Mouse (Mus musculus) neural tube, embryonic 10.5 days (tissue): ENCODE data around the gene Ctbs.
A peak's percentile ranks its signal among the peaks of the same experiment; 100 is the strongest.

Experiments
- DNase-seq: peaks from one replicate; pipeline ENCODE4 v3.0.0-alpha.2; 2017; ENCODE audit warnings: low spot score; ENCODE audit errors: extremely low spot score

Ctbs gene

DNA sequence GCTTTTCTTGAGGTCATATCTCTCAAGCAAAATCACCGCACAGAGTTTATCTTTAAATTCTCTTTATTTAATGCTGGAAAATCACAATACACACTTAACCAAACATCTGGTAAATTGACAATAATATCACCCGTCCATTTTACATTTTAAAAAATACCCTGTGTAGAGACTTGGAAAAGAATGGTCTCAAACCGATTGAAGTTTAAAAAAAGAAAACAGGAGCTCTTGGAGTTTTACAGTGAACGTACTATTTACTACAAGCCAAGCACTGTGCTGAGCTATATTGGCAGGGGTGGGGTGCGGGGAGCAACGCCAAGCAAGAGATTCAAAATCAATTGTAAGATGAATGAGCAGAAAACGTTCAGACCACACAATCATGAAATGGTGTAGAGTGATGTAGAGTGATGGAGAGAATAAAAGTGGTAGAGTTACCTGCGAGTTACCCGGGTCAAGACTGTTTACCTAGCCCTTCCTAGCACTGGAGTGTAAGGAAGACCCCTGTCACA is at the start of gene Ctbs:
Gene Ctbs, plus strand, starts transcription at position 51 of the 506 bp plus-strand sequence.
- no peak for DNase-seq

DNA sequence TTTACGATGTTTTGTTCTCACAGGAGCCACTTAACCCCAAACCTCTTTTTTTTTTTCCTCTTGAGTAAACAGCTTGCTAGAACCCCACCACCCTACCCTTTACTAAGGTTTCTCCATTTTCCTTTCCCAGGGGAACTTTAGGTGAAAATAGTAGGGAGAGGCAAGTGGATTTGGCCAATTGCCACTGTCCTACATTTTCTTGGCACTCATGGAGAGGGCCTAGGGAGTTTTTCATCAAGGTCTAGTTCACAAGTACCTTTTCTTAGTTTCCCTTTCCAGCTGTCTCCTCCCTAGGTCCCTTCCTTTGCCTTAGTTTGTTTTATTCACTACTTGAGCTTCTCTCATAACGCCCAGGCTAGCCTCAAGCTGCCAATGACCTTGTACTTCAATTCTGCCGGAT is 45.8 kb upstream of the Ctbs start:
- no peak for DNase-seq

DNA sequence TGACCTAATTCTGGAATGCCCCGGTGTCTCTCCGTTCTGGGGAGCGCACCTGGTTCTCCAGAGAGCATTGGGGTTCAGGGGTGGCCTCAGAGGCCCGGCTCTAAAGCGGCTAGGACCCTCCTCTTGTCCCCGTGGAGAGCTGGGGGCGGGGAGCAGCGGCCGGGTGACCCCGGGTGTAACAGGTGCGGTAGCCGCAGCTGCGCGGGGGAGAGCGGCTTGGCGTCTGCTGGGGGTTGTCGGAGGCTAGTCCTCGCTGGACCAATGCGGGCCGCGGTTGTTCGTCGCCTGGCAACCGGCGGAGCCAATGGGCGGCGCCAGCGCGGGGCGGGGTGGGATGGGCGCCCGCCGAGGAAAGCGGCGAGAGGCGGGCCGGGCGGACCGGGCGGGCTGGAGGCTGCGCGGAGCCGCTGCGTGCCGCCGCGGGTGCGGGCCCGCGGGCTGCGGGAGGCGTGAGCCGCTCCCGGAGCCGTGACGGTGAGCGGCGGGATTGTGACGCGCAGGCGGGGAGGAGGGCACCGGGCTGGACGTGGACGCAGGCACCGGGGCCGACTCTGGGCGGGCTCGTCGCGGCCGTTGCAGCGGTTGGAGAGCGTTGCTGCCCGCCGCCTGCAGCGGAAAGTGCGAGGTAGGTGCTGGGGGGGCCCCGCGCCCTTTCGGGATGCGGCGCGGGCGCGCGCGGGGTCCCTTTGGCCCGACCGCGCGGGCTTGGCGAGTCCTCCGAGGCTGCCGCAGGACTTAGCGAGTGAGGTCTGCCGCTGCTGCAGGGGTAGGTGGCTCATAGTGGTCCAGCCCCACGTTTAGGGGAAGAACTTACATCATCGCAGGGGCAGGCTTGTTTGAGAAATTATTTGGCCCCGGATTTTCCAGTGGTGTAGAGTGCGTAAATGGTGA is 45.0 kb upstream of the Ctbs start, which contains the start of gene Ssx2ip:
Gene Ssx2ip, plus strand, starts transcription at position 332 of the 891 bp plus-strand sequence.
- peak; percentile 100 for DNase-seq

DNA sequence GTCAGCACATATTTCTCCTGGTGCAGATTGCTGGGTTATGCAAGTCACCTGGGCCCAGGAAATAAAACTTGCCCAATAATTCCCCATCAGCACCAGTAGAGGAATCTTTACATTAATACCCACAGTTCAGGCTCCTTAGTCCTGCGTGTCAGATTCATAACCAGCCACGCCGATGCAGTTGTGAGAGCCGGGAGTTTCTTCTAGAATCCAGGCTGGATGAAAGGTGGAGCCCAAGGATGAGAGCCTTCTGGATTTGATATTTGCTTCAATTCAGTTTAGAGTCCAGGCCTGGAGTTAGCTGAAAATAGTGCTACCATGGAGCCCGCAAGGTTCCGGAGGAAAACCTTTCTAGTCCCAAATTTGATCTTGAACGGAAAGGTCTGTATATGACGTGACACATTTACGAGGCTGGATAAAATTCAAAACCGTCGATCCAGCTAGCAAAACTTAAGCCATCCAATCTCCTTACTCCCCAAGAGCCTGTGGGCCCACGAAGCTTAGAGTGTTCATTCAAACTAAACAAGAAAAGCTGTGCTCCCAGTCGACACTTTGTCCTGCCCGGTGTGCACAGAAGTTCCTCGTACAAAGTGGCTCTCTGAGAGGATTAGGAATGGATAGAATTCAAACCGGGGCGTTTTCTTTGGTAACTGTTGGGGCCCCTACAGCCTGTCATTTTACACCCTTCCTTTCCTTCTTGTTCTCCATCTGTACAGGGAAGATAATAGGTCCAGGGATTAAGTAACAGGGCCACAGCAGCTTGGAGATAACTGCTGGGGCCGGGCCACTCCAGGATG is 44.2 kb upstream of the Ctbs start:
- no peak for DNase-seq

DNA sequence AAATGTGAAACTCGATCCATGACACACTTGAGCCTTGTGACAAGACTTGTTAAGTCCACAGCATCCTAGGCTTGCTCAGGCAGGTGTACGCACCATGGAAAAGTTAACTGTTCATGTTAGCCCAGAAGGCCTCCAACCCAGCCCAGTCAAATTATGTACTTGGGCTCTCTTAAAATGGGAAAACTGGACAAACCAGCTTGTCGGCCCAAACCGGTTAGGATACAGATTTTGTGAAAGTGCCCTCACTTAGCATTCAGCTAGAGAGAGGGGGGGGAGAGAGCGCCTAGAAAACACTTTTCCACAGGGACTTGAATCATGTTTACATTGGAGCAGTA is 43.6 kb upstream of the Ctbs start:
- DNase-seq: no peak

DNA sequence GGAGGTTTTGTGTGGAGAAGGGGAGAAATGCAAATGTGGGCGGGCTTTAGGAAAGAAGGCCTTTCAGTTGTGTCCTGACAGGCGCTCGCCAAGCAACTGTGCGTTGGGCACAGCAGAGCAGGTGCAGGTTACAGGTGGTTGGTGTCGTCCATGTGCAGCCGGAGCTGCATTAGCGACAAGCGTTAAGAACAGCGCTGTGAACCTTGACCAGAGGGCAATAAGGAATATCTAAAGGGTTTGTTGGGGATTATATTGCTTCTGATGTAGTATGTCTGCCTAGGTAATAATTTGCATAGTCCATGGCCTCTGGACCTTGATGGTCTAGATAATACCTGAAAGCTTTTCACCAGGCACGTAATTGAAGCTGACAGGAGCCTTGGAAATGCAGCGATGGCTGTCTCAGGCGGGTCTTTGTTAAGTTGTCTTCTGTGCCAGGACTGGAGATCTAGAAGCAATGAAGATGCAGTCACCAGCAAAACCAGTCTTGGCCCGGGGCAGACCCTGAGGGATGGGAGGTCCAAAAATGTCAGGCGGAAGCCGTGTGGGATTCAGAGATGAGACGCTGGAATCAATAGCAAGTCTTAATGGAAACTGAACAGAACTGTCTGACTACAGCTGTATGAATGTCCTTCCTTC is 42.4 kb upstream of the Ctbs start:
- no peak for DNase-seq

DNA sequence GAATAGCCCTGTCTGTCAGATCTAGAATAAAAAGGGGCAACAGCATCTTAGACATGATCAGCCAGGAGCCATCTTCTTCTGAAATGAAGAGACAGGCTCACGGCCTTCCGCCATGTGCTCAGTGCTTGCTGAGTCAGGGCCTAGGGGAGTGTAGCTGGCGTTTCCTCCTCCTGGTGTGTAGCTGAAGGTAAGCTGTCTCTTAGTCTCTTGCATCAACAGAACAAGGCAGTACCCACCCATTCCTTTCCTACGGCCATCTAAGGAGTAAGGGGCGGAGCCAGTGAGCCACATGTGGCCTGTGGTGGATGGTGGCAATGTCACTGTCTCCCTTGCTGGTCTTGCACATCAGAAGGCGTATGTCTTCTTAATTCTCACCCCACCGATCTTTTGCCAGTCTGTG is 39.5 kb upstream of the Ctbs start:
- DNase-seq: no peak

DNA sequence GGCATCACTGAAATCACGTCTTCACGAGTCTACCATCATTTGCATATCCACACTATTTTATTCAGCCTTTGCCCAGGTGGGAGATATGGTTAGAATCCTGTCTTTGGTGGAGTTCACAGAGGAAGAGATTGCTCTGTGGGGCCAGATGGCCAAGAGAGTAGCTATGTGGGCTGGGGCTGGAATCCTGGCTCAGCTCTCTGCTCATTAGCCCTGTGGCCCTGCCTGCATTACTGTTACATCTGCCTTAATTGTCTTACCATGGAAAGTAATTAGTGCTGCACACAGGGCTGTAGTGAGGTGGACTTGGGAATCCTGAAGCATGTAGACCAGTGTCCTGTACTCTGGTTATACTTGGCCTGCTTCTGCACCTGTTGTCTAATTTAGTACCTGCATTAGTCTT is 37.6 kb upstream of the Ctbs start:
- no peak for DNase-seq

DNA sequence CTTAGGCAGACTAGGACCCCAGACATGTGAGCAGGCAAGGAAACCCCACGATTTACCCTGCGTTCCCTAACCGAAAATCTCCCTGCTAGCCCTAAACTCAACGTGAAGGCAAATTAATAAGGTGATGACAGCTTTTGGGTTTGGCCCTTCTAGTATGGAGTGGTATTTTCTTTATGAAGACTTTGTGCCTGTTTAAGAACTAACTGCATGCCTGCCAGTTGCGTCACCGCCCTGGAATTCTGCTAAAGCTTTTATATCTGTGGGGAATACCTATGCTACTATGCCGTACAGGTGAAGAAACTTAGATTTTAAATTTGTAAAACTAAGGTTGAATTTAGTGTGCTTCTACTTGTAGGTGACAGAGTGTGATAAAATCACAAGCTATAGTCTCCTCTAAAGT is 37.1 kb upstream of the Ctbs start:
- no peak for DNase-seq

DNA sequence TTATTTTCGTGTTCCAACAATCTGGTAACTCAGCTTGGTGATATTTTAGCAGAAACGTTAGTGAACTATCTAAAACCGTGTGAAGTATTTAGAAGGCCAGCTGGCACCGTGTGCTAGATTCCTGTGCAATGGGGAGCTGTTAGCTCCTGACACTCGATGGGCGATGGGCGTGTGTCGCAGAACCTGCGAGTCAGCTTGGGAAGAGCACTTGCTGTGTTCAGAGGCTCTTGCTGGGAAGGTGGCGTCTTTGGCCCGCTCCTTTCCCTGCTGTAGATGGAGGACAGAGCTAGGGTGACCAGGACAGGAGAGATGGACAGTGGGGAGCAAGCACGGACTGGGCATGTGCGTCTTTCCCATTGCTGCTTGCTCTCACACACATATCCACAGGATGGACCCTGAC is 36.6 kb upstream of the Ctbs start:
- no peak for DNase-seq

DNA sequence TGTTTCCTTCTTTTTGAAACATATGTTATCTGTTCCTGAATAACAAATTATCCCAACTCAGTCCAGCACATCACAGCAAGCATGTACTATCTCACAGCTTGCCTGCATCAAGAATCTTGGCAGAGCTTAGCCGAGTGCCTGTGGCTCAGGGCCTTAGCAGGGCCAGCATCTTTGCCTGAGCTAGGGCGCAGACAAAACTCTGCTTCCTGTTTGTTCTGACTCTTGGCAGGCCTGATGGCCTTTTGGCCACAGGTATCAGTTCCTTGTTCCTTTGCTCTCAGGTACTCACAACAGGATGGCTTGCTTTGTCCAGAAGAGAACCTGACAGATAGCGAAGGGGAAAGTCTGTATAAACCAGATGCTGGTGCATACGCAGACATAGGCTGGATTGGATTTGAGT is 35.6 kb upstream of the Ctbs start:
- DNase-seq: no peak

DNA sequence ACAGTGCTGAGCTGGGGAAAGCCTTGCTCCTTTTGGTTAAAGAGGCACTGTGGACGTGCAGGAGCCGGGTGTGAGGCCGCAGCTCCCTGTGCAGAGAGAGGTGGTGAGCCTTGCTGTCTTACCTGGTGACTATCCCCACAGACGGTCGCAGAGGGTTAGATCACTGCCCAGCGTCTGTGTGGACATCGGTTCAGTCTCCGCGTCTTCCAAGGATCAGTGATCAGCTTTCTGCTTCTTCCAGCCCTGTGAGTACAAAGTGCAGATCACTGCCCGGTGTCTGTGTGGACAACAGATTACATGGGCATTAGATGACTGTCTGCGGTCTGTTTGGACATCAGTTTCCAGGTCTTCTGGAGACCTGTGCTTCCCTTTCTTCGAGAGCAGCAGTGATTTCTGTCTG is 35.0 kb upstream of the Ctbs start:
- no peak for DNase-seq

DNA sequence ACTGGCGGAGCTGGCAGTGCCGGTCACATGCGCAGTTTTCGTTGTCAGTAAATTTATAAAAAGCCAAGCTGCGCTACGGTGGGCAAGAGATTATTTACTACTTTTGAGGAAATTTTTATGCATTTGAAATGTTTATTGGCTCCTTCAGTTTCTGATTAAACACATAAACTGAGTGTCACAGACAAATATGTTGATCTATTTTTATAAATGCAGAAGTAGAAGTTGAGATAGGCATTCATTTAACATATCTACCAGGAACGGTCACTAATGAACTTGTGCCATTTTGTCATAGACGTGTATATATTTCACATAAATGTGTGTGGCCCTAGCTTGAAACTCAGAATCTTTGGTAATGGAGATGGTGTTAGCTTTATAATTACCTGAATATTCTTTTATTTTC is 31.7 kb upstream of the Ctbs start:
- no peak for DNase-seq

DNA sequence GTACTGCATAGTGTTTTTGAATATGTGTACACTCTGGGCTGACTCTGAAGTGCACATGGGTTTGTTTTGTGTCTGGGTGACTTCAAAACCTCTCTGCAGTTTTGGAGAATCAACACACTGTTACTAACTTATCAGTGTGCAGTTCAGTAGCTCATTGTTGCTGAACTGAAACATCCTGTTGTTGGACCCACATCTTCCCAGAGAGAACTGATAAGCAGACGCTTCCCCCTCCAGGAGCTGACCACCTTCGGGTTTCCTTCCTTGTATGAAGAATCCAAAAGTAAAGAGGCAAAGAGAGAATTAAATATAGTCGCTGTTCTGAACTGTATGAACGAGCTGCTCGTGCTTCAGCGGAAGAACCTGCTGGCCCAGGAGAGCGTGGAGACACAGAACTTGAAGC is 30.7 kb upstream of the Ctbs start:
- DNase-seq: no peak

DNA sequence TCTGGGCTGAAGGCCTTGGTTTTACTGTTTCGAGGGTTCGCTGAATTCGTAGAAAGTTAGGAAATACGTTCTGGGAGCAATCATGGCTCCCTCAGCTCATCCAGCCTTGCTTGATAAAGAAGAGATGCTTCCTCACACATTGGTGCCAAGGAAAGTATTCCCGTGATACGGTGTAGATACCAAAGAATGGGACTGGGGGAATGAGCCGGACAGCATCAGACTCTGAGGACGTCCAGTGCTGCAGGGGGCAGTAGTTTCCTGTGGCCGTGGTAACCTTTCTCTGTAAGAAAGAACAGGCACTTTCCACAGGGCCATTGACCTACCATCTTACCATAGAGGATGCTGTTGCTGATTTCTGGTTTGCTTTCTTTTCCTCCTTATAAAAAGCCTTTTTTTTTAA is 30.1 kb upstream of the Ctbs start:
- DNase-seq: no peak

DNA sequence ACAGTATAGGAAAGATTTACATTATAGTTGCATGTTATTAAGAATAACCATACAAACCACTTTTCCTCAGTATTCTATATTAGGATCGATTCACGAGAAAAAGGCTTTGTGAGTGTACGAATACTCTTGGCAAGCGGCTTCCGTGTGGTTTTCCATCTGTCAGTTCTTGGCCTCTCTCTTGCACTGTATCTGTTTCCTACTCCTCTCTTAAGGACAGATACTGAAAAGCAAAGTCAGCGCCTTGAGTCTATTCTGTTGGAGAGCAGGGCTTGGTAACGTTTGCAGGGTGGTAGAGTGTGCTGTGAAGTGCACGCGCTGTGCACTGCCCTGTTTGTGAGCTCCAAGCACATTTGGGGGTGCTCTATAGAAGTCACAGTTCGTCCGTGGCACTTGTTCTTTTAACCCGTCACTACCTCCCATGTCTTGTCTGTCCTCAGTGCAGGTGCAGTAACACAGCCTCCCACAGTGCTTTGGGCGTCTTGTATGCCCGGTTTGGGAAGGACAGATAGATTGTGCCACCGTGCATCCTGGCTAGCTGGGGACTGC is 29.5 kb upstream of the Ctbs start:
- DNase-seq: no peak

DNA sequence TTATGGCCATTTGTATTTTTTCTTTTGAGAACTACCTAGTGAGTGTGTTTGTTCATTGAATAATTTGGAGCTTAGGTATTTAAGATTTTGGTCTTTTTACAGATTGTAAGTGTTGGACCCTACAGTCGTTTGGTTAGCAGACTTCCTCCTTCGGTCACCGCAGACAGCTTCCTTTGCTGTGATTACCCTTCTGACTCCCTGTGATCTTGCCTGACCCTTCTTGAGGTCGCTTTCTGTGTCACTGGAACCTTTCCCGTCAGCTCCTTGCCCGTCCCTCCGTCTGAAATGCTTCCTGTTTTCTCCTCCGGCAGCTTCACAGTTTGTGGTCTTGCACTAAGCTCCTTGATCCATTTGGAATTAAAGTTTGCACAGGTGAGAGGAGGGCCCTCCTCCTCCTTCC is 27.8 kb upstream of the Ctbs start:
- no peak for DNase-seq

DNA sequence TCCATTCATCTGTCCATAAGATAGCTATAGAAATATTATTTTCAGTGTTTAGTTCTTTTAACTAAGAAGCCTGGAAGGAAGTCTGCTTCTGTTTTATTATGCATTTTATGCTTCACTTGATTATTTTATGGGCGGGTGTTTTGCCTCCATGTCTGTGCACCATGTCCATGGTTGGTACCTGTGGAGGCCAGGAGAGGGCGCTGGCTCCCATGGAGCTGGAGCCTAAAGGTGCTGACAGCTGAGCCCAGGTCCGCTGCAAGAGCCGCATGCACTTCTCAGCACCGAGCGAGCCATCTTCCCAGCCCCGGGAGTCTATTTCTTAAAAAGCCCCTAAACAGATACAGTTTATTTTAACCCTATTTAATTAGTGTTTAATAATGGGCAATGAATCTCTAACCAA is 25.9 kb upstream of the Ctbs start:
- no peak for DNase-seq

DNA sequence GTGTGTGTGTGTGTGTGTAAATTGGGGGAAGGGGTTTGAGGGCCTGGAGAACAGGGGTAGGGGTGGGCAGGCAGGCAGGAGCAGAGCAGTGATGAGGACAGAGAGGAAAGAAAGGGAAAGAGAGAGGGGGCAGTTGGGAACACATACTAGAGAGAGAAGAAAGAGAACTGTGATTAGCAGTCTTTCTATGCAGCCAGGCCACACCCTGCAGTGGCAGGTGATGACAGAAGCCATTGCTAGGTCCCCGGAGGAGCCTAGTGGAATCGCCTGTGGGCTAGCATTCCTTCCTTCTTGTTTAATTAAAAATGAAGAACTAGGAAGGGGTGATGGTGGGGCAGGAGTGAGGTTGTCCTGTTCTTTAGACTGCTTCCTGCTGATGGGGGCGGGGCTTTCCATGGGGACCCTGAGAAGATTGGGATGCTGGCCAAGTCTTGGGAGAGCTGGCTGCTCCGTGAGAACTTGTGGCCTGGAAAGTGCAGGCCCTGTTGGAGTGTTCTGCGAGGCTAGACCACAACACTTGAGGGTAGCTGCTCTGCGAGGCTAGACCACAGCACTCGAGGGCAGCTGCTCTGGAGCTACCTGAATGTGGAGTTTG is 25.2 kb upstream of the Ctbs start:
- DNase-seq: no peak

DNA sequence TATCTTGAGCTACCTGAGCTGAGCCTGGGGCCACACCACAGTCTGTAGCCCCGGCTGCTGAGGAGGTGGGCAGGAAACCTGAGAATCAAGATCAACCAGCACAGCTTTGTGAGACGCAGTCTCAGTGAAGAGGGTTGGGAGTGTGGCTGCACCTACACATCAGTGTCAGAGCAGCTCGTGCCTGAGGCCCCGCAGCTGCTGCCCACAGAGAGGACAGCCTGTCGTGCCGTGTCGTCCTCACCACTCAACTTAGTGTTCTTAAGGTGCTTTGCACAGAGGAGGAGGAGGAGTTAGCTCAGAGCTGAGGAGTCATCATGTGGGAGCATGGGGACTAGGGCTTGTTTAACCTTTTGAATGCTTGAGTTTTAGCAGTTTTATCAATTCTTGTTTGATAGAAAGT is 23.7 kb upstream of the Ctbs start:
- DNase-seq: no peak

DNA sequence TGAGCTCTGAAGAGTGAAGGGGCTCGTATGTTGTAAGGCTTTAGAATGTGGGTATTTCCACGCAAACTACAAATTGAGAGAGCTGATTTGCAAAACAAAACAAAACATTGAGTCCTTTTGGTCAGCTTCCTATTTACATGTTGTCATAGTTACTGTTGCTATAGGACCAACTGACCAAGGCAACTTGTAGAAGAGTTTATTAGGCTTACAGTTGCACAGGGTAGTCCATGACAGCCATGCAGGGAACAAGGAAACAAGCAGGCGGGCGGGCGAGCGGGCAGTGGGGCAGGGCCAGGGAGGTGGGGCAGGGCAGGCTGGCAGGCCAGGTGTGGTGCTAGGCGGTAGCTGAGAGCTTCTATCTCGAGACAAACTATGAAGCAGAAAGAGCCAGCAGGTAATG is 23.1 kb upstream of the Ctbs start:
- DNase-seq: no peak
